Mouse (Mus musculus): ENCODE measurements around the gene Zdhhc20. TPM values are rescaled to one million over a fixed set of nuclear protein-coding genes. Genes with fewer than 3 reads are reported as not detected.

Zdhhc20 gene
- polyA plus RNA-seq, 1 experiment from 2014 or later, result 69.7 TPM

DNA sequence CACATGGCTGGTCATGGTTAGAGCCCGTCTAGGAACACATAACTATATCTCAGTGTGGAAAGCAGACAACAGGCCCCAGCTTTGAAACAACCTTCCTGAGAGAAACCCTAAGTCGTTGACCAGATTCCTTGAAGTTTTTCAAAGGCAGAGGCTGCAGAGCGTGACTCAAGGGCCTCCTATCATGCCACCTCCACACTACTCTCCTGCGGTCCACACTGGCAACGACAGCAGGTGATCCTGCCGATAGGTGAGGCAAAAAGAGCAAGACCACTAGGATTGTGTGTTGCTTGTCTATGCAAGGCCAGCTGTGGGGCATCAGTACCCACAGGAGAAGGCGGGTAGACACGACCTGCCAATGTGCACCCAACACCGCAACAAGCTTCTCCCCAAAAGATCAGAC lies 100.3 kb downstream of the Zdhhc20 start:
- H3K4me3 ChIP-seq (ENCODE audit: low read depth, low read length), result no peak overlapping the region
- no peak overlapping the region for H3K4me2 ChIP-seq (replicated peaks; ENCODE audit: low read depth, low read length)
- no peaks in the 10 kb centered on the region for H3K9me3 ChIP-seq (ENCODE audit: control insufficient read depth, low read length)
- no peaks in the 10 kb centered on the region for H3K4me1 ChIP-seq (replicated peaks; ENCODE audit: control insufficient read depth, insufficient read depth, low read length)
- DNase-seq (ENCODE audit: low spot score) (no peak), ATAC-seq (ENCODE audit: low FRiP score) (no peak)
- no peak overlapping the region for H3K9ac ChIP-seq (ENCODE audit: low read depth, low read length)
- H3K36me3 ChIP-seq (ENCODE audit: control insufficient read depth, insufficient read depth, low read length), result no peaks in the 10 kb centered on the region
- no peak overlapping the region for H3K27ac ChIP-seq (ENCODE audit: low read depth, low read length)
- 92% methylated on average over 9 of the region's 9 CpGs for WGBS
- no peaks in the 10 kb centered on the region for H3K27me3 ChIP-seq (ENCODE audit: control insufficient read depth, insufficient read depth, low read length)

DNA sequence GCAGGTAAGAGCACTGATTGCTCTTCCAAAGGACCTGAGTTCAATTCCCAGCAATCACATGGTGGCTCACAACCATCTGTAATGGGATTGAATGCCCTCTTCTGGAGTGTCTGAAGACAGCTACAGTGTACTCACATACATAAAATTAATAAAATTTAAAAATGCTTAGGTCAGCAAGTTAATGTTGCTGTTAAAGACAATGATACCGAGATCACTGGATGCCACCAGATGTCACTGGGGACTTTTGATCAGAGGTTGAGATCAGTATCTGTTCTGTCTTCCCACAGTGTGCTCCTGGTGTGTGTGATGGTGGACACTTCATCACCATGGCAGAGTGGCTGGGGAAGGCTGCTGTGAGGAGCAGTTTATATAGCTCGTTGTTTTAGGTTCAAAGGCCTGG lies 100.8 kb downstream of the Zdhhc20 start:
- H3K27me3 ChIP-seq (ENCODE audit: control insufficient read depth, insufficient read depth, low read length), result no peaks in the 10 kb centered on the region
- no peaks in the 10 kb centered on the region for H3K9me3 ChIP-seq (ENCODE audit: control insufficient read depth, low read length)
- whole genome bisulfite sequencing, result 82% methylated on average over 2 of the region's 2 CpGs
- no peak for ATAC-seq (ENCODE audit: low FRiP score)
- no peak overlapping the region for H3K4me2 ChIP-seq (replicated peaks; ENCODE audit: low read depth, low read length)
- H3K36me3 ChIP-seq (ENCODE audit: control insufficient read depth, insufficient read depth, low read length), result no peaks in the 10 kb centered on the region
- H3K27ac ChIP-seq (ENCODE audit: low read depth, low read length), result no peak overlapping the region
- no peak for DNase-seq (ENCODE audit: low spot score)
- H3K4me3 ChIP-seq (ENCODE audit: low read depth, low read length), result no peak overlapping the region
- H3K4me1 ChIP-seq (replicated peaks; ENCODE audit: control insufficient read depth, insufficient read depth, low read length), result no peaks in the 10 kb centered on the region
- no peak overlapping the region for H3K9ac ChIP-seq (ENCODE audit: low read depth, low read length)

DNA sequence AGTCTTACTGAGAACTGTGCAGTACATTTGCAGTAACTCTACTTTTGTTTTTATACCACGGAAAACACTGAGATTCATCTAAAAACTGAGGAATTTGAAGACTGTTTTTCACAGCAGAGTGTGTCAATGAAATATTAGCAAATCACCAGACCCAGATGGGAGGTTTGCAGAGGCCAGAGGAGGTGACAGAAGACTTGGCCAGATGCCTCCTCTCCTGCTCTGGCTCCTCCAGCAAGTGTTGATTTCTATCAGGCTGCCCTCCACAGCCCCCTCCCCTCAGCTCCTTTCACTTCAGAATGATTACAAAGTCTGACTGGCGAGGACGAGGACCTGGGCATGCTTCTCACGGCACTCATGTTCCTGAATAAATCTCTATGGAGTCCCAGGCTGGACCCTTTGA lies 102.7 kb downstream of the Zdhhc20 start:
- Histone ChIP-seq H3K27ac (ENCODE audit: low read depth, low read length) (no peak overlapping the region), H3K4me2 (replicated peaks; ENCODE audit: low read depth, low read length) (no peak overlapping the region), H3K36me3 (ENCODE audit: control insufficient read depth, insufficient read depth, low read length) (no peaks in the 10 kb centered on the region), H3K9ac (ENCODE audit: low read depth, low read length) (no peak overlapping the region), H3K9me3 (ENCODE audit: control insufficient read depth, low read length) (no peaks in the 10 kb centered on the region), H3K4me1 (replicated peaks; ENCODE audit: control insufficient read depth, insufficient read depth, low read length) (no peaks in the 10 kb centered on the region), H3K27me3 (ENCODE audit: control insufficient read depth, insufficient read depth, low read length) (no peaks in the 10 kb centered on the region), H3K4me3 (ENCODE audit: low read depth, low read length) (no peak overlapping the region)
- DNase-seq (ENCODE audit: low spot score) (no peak), ATAC-seq (ENCODE audit: low FRiP score) (no peak)
- 69% methylated on average over 4 of the region's 4 CpGs for WGBS

Other genes with a start within 250 kb of the Zdhhc20 start
- 31.7 and 32.1 TPM in 2 replicates for gene Xpo4, start 224.8 kb downstream of the Zdhhc20 start, polyA plus RNA-seq (2014; fragmentation: Nextera tagmentation; extraction: Ambion mirVana)
- not detected in 2 replicates for gene Gm49361, start 144.2 kb downstream of the Zdhhc20 start, polyA plus RNA-seq (2014; fragmentation: Nextera tagmentation; extraction: Ambion mirVana)
- gene Lats2, start 131.9 kb downstream of the Zdhhc20 start, polyA plus RNA-seq (2014; fragmentation: Nextera tagmentation; extraction: Ambion mirVana), result 12.2 and 13.2 TPM in 2 replicates
- 22.8 and 33.7 TPM in 2 replicates for gene Sap18, start 92.1 kb downstream of the Zdhhc20 start, polyA plus RNA-seq (2014; fragmentation: Nextera tagmentation; extraction: Ambion mirVana)
- gene Ska3, start 64.1 kb downstream of the Zdhhc20 start, polyA plus RNA-seq (2014; fragmentation: Nextera tagmentation; extraction: Ambion mirVana), result 37.2 and 44.5 TPM in 2 replicates
- 127 and 131 TPM in 2 replicates for gene Mrpl57, start 64.0 kb downstream of the Zdhhc20 start, polyA plus RNA-seq (2014; fragmentation: Nextera tagmentation; extraction: Ambion mirVana)
- 45.1 and 56.9 TPM in 2 replicates for gene Micu2, start 109.0 kb upstream of the Zdhhc20 start, polyA plus RNA-seq (2014; fragmentation: Nextera tagmentation; extraction: Ambion mirVana)
- gene Fgf9, start 180.3 kb upstream of the Zdhhc20 start, polyA plus RNA-seq (2014; fragmentation: Nextera tagmentation; extraction: Ambion mirVana), result 4.7 and 6.6 TPM in 2 replicates

All from hindbrain, embryonic 11.5 days (tissue).